Mouse (Mus musculus) bone marrow macrophage, adult 2 months (primary cell): Measurements from ENCODE around the gene Zfyve28. TPM values are rescaled to one million over a fixed set of nuclear protein-coding genes. Genes with fewer than 3 reads are reported as not detected.
A peak's percentile ranks its signal among the peaks of the same experiment; 100 is the strongest.

Experiments
- H3K27ac ChIP-seq: 2 replicates; pipeline ENCODE4 v1.5.1; 2012; ENCODE audit warnings: low read depth, low read length; ENCODE audit not compliant: insufficient read depth
- H3K4me1 ChIP-seq: 2 replicates; pipeline ENCODE4 v1.6.1; 2012; ENCODE audit warnings: low read length; ENCODE audit not compliant: control insufficient read depth, insufficient read depth
- H3K4me3 ChIP-seq: 2 replicates; pipeline ENCODE4 v1.5.1; 2012; ENCODE audit warnings: mild to moderate bottlenecking, low read length, moderate library complexity; ENCODE audit not compliant: insufficient read depth
- CTCF ChIP-seq: IDR thresholded peaks from 2 replicates; pipeline ENCODE4 v1.5.1; 2012; ENCODE audit warnings: low read depth, mild to moderate bottlenecking, low read length, moderate library complexity
- POLR2A ChIP-seq: IDR thresholded peaks from 2 replicates; pipeline ENCODE4 v1.6.1; 2012; ENCODE audit warnings: mild to moderate bottlenecking, low read depth, low read length, borderline replicate concordance
- polyA plus RNA-seq: library from polyadenylated mRNA; stranded (reverse); fragments of >200 nt; gene quantifications from 2 replicates; pipeline ENCODE4 v1.2.4, GENCODE M21; 2012; ENCODE audit not compliant: missing spikeins, insufficient read depth, insufficient read length

Zfyve28 gene
- polyA plus RNA-seq, 1 experiment = 50.9 TPM

- H3K27ac ChIP-seq = no peak overlapping the region
- H3K4me1 ChIP-seq = 0 out of 2 replicates have a peak, but pooled peaks cover 2% of the 10 kb centered on the region
- no peak overlapping the region for H3K4me3 ChIP-seq
- no peak for TF ChIP-seq CTCF
These were observed 13.5 kb downstream of the Zfyve28 start for GRCm38 (mm10) chr5:34274676-34275293.

GRCm38 (mm10) chr5:34274268-34274667, 14.0 kb downstream of the Zfyve28 start:
- no peak for TF ChIP-seq POLR2A
- no peak for TF ChIP-seq CTCF
- no peak overlapping the region for H3K27ac ChIP-seq
- H3K4me1 ChIP-seq = 0 out of 2 replicates have a peak, but pooled peaks cover 2% of the 10 kb centered on the region
- H3K4me3 ChIP-seq = no peak overlapping the region

GRCm38 (mm10) chr5:34273251-34273681, 15.0 kb downstream of the Zfyve28 start:
- Histone ChIP-seq H3K4me3 (no peak overlapping the region), H3K4me1 (0 out of 2 replicates have a peak, but pooled peaks cover 2% of the 10 kb centered on the region), H3K27ac (no peak overlapping the region)
- TF ChIP-seq CTCF = no peak
- TF ChIP-seq POLR2A = no peak

DNA sequence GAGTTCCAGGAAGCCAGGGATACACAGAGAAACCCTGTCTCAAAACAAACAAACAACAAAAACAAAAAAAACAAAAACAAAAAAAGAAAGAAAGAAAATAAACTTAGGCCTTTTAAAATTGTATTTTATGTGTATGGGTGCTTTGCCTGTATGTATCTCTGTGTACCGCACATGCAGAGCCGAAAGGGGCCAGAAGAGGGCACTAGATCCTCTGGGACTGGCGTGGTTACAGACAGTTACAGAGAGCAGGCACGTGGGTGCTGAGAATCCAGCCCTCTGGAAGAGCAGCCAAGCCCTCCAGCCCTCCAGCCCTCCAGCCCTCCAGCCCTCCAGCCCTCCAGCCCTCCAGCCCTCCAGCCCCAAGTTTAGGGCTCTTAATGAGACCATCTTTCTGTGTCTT, 16.5 kb downstream of the Zfyve28 start:
- Histone ChIP-seq H3K27ac (no peak overlapping the region), H3K4me1 (no peaks in the 10 kb centered on the region), H3K4me3 (no peak overlapping the region)
- TF ChIP-seq CTCF = peak; percentile 45
- TF ChIP-seq POLR2A = no peak

GRCm38 (mm10) chr5:34269921-34270465, 18.3 kb downstream of the Zfyve28 start:
- peaks cover 5% of the 10 kb centered on the region for H3K4me1 ChIP-seq
- no peak overlapping the region for H3K4me3 ChIP-seq
- TF ChIP-seq CTCF (no peak), POLR2A (no peak)
- no peak overlapping the region for H3K27ac ChIP-seq

GRCm38 (mm10) chr5:34269197-34269920, 18.9 kb downstream of the Zfyve28 start:
- no peak overlapping the region for H3K27ac ChIP-seq
- H3K4me3 ChIP-seq = no peak overlapping the region
- H3K4me1 ChIP-seq = peaks cover 5% of the 10 kb centered on the region
- TF ChIP-seq CTCF (no peak), POLR2A (no peak)

GRCm38 (mm10) chr5:34266065-34266464, 22.2 kb downstream of the Zfyve28 start:
- H3K27ac ChIP-seq = no peak overlapping the region
- TF ChIP-seq CTCF (no peak), POLR2A (no peak)
- peaks cover 5% of the 10 kb centered on the region for H3K4me1 ChIP-seq
- no peak overlapping the region for H3K4me3 ChIP-seq

- no peak overlapping the region for H3K27ac ChIP-seq
- no peak overlapping the region for H3K4me3 ChIP-seq
- H3K4me1 ChIP-seq = peaks cover 7% of the 10 kb centered on the region
- TF ChIP-seq CTCF (no peak), POLR2A (no peak)
These were observed 29.0 kb downstream of the Zfyve28 start for GRCm38 (mm10) chr5:34259172-34259816.

DNA sequence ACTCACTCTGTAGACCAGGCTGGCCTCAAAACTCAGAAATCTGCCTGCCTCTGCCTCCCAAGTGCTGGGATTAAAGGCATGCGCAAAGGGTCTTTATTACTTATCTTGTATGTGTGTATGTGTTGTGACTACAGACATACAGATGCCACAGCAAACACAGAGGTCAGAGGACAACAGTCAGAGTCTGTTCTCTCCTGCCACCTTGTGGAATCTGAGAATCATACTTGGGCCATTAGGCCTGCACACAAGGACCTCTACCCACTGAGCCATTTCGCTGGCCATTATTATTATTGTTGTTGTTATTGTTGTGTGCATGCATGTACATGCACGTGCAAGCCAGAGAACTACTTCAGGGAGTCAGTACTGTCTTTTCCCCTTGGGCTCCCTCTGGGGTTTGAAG, 33.1 kb downstream of the Zfyve28 start:
- H3K4me1 ChIP-seq = peaks cover 21% of the 10 kb centered on the region
- no peak for TF ChIP-seq POLR2A
- TF ChIP-seq CTCF = no peak
- no peak overlapping the region for H3K27ac ChIP-seq
- H3K4me3 ChIP-seq = no peak overlapping the region

DNA sequence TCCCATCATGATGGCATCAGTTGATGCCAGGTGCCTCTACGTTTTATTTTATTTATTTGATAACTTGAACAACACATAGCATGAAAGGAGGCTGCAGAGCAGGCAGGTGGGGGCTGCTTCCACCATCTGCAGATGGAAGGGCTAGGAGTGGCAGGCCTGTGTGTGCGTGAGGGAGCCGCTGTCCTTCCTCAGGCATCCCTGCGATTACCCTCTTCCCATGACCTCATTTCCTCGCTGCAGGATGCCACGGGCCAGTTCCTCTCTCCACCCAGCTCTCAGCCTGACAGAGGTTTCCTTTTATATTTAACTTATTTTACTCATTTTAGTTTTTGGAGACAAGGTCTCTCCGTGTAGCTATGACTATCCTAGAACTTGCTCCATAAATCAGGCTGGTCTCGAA, 33.9 kb downstream of the Zfyve28 start:
- peaks cover 21% of the 10 kb centered on the region for H3K4me1 ChIP-seq
- H3K4me3 ChIP-seq = no peak overlapping the region
- TF ChIP-seq POLR2A (no peak), CTCF (no peak)
- peak overlapping the region; percentile 50 for H3K27ac ChIP-seq
